Mouse (Mus musculus) lung, embryonic 14.5 days (tissue): ENCODE data around the gene Clpsl2. TPM values are rescaled to one million over a fixed set of nuclear protein-coding genes. Genes with fewer than 3 reads are reported as not detected.
A peak's percentile ranks its signal among the peaks of the same experiment; 100 is the strongest.

Experiments used
- ATAC-seq: fragments of 200-750 bp; cut with Nextera tagmentation; 2 replicates; pipeline ENCODE4 v1.8.0; 2017; ENCODE audit warnings: mild to moderate bottlenecking, moderate TSS enrichment, moderate library complexity; ENCODE audit not compliant: insufficient read depth
- DNase-seq: peaks from one replicate; pipeline ENCODE4 v3.0.0-alpha.2; 2015
- H3K27ac ChIP-seq: fragments of 300-500 bp; sonication (generic); 2 replicates; pipeline ENCODE4 v1.5.1; 2014; ENCODE audit warnings: low read depth, mild to moderate bottlenecking, moderate library complexity
- H3K27me3 ChIP-seq: fragments of 300-500 bp; sonication (generic); 2 replicates; pipeline ENCODE4 v1.6.1; 2014; ENCODE audit warnings: low read length, control low read depth; ENCODE audit not compliant: insufficient read depth
- H3K36me3 ChIP-seq: fragments of 300-500 bp; sonication (generic); 2 replicates; pipeline ENCODE4 v1.6.1; 2014; ENCODE audit warnings: control low read depth; ENCODE audit not compliant: insufficient read depth
- H3K4me1 ChIP-seq: fragments of 300-500 bp; sonication (generic); 2 replicates; pipeline ENCODE4 v1.6.1; 2014; ENCODE audit warnings: antibody characterized with exemption, control low read depth; ENCODE audit not compliant: insufficient read depth
- H3K4me2 ChIP-seq: fragments of 300-500 bp; sonication (generic); 2 replicates; pipeline ENCODE4 v1.6.1; 2014; ENCODE audit warnings: mild to moderate bottlenecking
- H3K4me3 ChIP-seq: fragments of 300-500 bp; sonication (generic); 2 replicates; pipeline ENCODE4 v1.5.1; 2014; ENCODE audit warnings: low read depth, low read length
- H3K9ac ChIP-seq: fragments of 300-500 bp; sonication (generic); 2 replicates; pipeline ENCODE4 v1.6.1; 2014
- H3K9me3 ChIP-seq: fragments of 300-500 bp; sonication (generic); 2 replicates; pipeline ENCODE4 v1.6.1; 2016; ENCODE audit warnings: low read depth, low read length, control low read depth
- CTCF ChIP-seq: IDR thresholded peaks from 2 replicates; pipeline ENCODE4 v1.5.1; 2016; ENCODE audit warnings: antibody characterized with exemption, low read depth
- WGBS: fragments of 180-500 bp; shearing (Covaris S2); extraction: QIAGEN DNeasy Blood & Tissue Kit; methylation state at CpG from one replicate; pipeline ENCODE4 v1.1.7; 2014; 5-methylcytosine and 5-hydroxymethylcytosine counted together
- polyA plus RNA-seq: library from polyadenylated mRNA; unstranded; fragments of >200 nt; fragmentation: Nextera tagmentation; extraction: Ambion mirVana; gene quantifications from 2 replicates; pipeline ENCODE4 v1.2.1, GENCODE M21; 2014

Clpsl2 gene
- polyA plus RNA-seq, 1 experiment from 2014 or later = not detected

DNA sequence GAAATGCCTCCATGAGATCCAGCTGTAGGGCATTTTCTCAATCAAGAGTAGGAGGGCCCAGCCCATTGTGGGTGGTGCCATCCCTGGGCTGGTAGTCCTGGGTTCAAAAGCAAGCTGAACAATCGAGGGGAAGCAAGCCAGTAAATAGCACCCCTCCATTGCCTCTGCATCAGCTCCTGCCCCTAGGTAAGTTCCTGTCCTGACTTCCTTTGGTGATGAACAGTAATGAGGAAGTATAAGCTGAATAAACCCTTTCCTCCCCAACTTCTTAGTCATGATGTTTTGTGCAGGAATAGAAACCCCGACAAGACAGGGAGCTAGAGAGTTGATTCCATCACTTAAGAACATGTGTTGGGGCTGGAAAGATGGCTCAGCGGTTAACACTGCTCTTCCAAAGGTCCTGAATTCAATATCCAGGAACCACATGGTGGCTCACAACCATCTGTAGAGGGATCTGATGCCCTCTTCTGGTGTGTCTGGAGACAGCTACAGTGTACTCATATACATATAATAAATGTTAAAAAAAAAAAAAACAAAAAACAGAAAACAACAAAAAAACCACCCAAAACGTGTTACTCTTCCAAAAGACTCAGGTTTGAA lies 24.3 kb upstream of the Clpsl2 start:
- H3K4me2 ChIP-seq = no peak overlapping the region
- H3K4me3 ChIP-seq = no peak overlapping the region
- WGBS = 58% methylated on average over 4 of the region's 4 CpGs
- H3K36me3 ChIP-seq = no peaks in the 10 kb centered on the region
- ATAC-seq = no peak
- no peaks in the 10 kb centered on the region for H3K9me3 ChIP-seq
- no peaks in the 10 kb centered on the region for H3K27me3 ChIP-seq
- H3K27ac ChIP-seq = no peak overlapping the region
- 0 out of 2 replicates have a peak, but pooled peaks cover 6% of the 10 kb centered on the region for H3K4me1 ChIP-seq
- TF ChIP-seq CTCF = peak; percentile 9; the same call in 1 of the 2 replicates
- H3K9ac ChIP-seq = no peak overlapping the region
- no peak for DNase-seq

- WGBS = 30% methylated on average over 12 of the region's 12 CpGs
- no peak for TF ChIP-seq CTCF
- ATAC-seq = no peak
- no peak for DNase-seq
- peak overlapping the region; percentile 11; the same call in 1 of the 2 replicates for H3K4me3 ChIP-seq
- H3K36me3 ChIP-seq = no peaks in the 10 kb centered on the region
- peak overlapping the region; percentile 9; the same call in 1 of the 2 replicates for H3K9ac ChIP-seq
- no peaks in the 10 kb centered on the region for H3K27me3 ChIP-seq
- peak overlapping the region; percentile 50 for H3K4me2 ChIP-seq
- H3K9me3 ChIP-seq = no peaks in the 10 kb centered on the region
- no peaks in the 10 kb centered on the region for H3K4me1 ChIP-seq
- no peak overlapping the region for H3K27ac ChIP-seq
Observed at GRCm38 (mm10) chr17:28527184-28528042, 21.8 kb upstream of the Clpsl2 start.

- peak; percentile 99 for TF ChIP-seq CTCF
- DNase-seq (peak; percentile 94), ATAC-seq (no peak; the same call in 1 of the 2 replicates)
- H3K4me3 ChIP-seq = peak overlapping the region; percentile 11; the same call in 1 of the 2 replicates
- 3% methylated on average over 6 of the region's 6 CpGs for WGBS
- no peaks in the 10 kb centered on the region for H3K4me1 ChIP-seq
- H3K27me3 ChIP-seq = no peaks in the 10 kb centered on the region
- H3K9ac ChIP-seq = 0 out of 2 replicates have a peak overlapping the region, but pooled peaks have one; percentile 9
- no peak overlapping the region for H3K27ac ChIP-seq
- H3K36me3 ChIP-seq = no peaks in the 10 kb centered on the region
- no peaks in the 10 kb centered on the region for H3K9me3 ChIP-seq
- peak overlapping the region; percentile 50 for H3K4me2 ChIP-seq
Observed at GRCm38 (mm10) chr17:28528043-28528351, 21.2 kb upstream of the Clpsl2 start.

DNA sequence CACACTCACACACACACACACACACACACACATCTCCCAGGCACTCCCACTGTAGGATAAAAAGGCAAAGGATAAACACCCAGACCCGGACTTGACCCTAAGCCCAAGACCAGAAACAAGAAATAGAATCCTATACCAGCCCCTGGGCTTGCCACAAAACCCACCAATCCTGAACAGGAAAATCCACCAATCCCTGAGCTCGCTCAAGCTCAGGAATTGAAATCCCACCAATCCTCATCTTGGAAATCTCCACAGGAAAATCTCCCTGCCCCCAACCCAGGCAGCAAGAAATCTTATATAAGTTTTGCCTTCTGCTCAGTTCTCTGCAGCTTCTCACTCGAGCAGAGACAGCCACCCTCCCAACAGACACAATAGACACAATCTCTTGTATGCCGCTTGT lies 20.1 kb upstream of the Clpsl2 start:
- Histone ChIP-seq H3K4me2 (no peak overlapping the region), H3K4me3 (no peak overlapping the region), H3K27ac (no peak overlapping the region), H3K36me3 (no peaks in the 10 kb centered on the region), H3K4me1 (no peaks in the 10 kb centered on the region), H3K9ac (no peak overlapping the region), H3K27me3 (no peaks in the 10 kb centered on the region), H3K9me3 (no peaks in the 10 kb centered on the region)
- no peak for DNase-seq
- TF ChIP-seq CTCF = no peak
- WGBS = 53% methylated on average over 4 of the region's 4 CpGs
- ATAC-seq = no peak

DNA sequence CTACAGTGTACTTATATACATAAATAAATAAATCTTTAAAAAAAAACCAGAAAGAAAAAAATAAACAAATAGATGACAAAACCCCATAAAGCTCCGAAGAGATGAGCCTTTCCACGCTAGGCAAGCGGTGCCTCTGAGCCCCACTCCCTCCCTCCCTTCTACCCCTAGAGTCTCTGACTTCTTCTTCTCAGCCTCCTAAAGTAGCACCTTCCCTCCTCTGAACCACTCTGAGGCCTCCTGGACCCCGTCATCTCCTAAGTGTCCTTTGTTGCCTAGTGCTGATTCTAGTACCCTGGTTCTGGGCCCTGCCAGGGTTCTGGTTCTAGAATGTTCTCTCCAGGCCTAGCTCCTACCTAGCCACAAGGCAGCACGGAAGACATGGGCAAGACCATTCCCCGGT lies 18.7 kb upstream of the Clpsl2 start, which contains the start of gene Armc12:
TSS of gene Armc12 (plus strand) at position 301 of the 400 bp plus-strand sequence.
- H3K9me3 ChIP-seq = no peaks in the 10 kb centered on the region
- H3K4me2 ChIP-seq = no peak within 1 kb of the TSS

GRCm38 (mm10) chr17:28531946-28532345 lies 17.3 kb upstream of the Clpsl2 start:
- no peak overlapping the region for H3K4me2 ChIP-seq
- H3K27me3 ChIP-seq = no peaks in the 10 kb centered on the region
- H3K4me3 ChIP-seq = no peak overlapping the region
- DNase-seq (no peak), ATAC-seq (no peak)
- H3K27ac ChIP-seq = no peak overlapping the region
- TF ChIP-seq CTCF = no peak
- WGBS = 15% methylated on average over 18 of the region's 18 CpGs
- H3K36me3 ChIP-seq = no peaks in the 10 kb centered on the region
- H3K4me1 ChIP-seq = no peaks in the 10 kb centered on the region
- H3K9ac ChIP-seq = no peak overlapping the region
- no peaks in the 10 kb centered on the region for H3K9me3 ChIP-seq

More for the DNA sequence above, 18.7 kb upstream of the Clpsl2 start, which contains the start of gene Armc12:
- ATAC-seq (no peak), DNase-seq (no peak)
- H3K9ac ChIP-seq = no peak within 1 kb of the TSS
- H3K4me3 ChIP-seq = no peak within 1 kb of the TSS
- H3K36me3 ChIP-seq = no peaks in the 10 kb centered on the region
- WGBS = 79% methylated on average over 6 of the region's 6 CpGs
- H3K27ac ChIP-seq = no peak within 1 kb of the TSS
- no peaks in the 10 kb centered on the region for H3K27me3 ChIP-seq
- no peak for TF ChIP-seq CTCF
- H3K4me1 ChIP-seq = no peaks in the 10 kb centered on the region

DNA sequence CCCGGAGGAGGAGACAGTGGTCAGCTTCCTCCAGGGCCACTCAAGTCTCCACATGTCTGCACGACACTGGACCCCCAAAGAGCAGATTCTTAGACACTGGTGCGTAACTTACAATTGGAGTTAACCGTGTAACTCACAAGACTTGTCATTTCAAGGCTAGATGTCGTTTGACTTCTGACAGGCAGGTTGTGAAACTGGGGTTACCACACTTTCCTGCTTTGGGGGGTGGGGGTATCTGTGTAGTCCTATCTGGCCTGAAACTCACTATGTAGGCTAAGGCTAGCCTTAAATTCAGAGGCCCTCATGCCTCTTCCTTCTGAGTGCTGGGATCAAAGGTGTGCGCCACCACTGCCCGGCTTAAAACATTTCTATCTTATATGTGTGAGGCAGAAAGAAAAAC lies 16.7 kb upstream of the Clpsl2 start:
- no peak overlapping the region for H3K9ac ChIP-seq
- no peaks in the 10 kb centered on the region for H3K9me3 ChIP-seq
- TF ChIP-seq CTCF = no peak
- H3K36me3 ChIP-seq = no peaks in the 10 kb centered on the region
- H3K4me1 ChIP-seq = no peaks in the 10 kb centered on the region
- no peak overlapping the region for H3K4me2 ChIP-seq
- H3K4me3 ChIP-seq = no peak overlapping the region
- no peaks in the 10 kb centered on the region for H3K27me3 ChIP-seq
- 87% methylated on average over 7 of the region's 7 CpGs for WGBS
- DNase-seq = no peak
- ATAC-seq = no peak
- H3K27ac ChIP-seq = no peak overlapping the region
